Mouse (Mus musculus) liver, adult 2 months (tissue): ENCODE results near the gene Erp44.

Experiments used
- CTCF ChIP-seq: fragments of 200-500 bp; IDR thresholded peaks from 2 replicates; pipeline ENCODE4 v1.5.1; 2011; ENCODE audit warnings: low read depth, low read length, control low read depth
- POLR2A ChIP-seq: fragments of 200-500 bp; IDR thresholded peaks from 2 replicates; pipeline ENCODE4 v1.6.1; 2011; ENCODE audit warnings: low read length, control low read depth; ENCODE audit not compliant: insufficient read depth; ENCODE audit errors: extremely low read depth

GRCm38 (mm10) chr4:48316036-48316435 lies 36.7 kb upstream of the Erp44 start:
- no peak for TF ChIP-seq CTCF
- TF ChIP-seq POLR2A = no peak
